Mouse (Mus musculus) yolk sac, embryonic 10.5 days (tissue): ENCODE results near the gene Slc17a3.

Experiments used
- DNase-seq: peaks from one replicate; pipeline ENCODE4 v3.0.0-alpha.2; 2017; ENCODE audit warnings: low spot score

The Slc17a3 gene

DNA sequence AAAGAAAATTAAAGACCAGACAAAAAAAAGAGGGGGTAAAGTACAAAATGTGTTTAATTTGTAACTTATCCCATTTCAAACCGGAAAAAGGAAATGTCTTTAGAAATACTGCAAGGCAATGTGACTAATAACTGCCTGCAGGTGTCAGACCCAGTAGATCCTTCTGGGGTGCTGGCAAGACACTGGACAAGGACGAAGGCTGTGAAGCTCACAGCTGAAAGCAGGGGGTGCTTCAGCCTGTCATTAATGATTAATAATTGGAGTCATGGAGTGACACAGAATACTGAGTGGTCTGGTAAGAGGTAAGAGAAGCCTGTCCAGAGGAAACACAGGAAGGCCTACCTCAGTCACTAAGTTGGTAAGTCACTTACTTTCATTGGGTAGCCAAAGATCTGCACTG lies at the start of gene Slc17a3:
Gene Slc17a3, plus strand, starts transcription at position 127 of the 400 bp plus-strand sequence.
- no peak for DNase-seq

DNA sequence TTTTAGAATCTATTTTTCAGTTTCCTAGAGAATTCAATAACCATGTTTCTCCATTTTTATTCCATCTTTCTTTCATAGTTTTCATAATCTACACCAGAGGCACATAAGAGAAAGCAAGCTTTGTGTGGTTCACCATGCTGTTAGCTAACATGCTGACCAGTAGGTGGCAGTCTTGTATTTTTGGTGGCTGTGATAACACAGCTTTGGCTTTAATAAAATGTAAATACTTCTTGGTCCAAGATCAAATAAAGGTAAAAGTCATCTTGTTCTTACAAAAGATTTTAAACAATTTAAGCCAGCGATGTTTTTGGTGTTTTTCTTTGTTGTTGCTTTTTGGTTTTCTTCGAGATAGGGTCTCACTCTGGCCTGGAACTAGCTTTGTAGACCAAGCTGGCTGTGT lies 46.7 kb upstream of the Slc17a3 start:
- DNase-seq = peak; percentile 32

- no peak for DNase-seq
These were observed 39.8 kb upstream of the Slc17a3 start for GRCm38 (mm10) chr13:23799405-23799804.

DNA sequence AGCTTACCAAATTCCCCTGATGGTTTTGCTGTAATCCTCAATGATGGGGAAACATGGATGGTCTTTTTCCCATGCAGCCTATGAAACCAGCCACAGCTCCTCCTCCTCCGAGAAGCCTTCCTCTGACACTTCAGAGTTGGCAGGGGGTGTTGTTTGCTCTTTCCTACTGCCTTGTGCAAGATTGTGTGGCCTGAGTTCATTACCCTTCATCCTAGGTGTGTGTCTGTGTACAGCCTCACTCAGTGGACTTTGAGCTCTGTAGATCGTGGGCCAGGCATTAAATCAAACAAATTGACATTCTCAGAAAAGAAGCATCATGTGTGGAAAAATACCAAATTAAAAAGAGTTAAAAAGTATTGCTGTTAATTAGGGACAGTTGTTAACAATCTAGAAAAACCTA lies 34.7 kb upstream of the Slc17a3 start:
- peak; percentile 37 for DNase-seq

DNA sequence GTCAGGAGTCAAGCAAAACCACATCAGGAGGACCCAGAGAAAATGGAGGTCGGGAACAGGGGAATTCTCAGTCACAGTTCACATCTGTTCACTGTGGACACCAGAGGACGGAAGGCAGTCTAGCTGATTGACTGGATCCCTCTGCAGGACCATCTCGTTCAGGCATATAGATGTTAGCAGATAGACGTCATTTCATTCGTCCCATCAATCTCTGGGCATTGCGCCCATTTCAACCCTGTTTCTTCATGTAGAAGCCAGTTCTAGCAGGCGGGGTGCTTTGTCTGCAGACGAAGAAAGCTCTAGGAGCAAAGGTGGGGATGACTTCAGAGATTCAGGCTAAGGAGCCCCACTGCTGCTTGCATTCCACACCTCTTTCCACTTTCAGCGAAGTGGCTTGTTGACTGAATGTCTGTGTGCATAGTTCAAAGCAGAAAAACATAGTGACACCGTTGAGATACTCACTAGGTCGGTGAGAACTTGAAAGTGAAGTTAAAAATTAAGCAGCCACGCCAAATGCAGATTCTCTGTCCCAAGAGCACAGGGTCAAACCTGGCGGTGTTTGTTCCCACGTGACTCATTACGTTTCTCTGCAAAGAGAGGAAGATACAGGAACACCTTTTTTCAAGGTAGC lies 32.7 kb upstream of the Slc17a3 start, which contains the start of gene Slc17a2:
Gene Slc17a2, plus strand, starts transcription at position 572 of the 631 bp plus-strand sequence.
- peak; percentile 73 for DNase-seq

- DNase-seq = no peak
These were observed 23.1 kb upstream of the Slc17a3 start for GRCm38 (mm10) chr13:23816148-23816547.

GRCm38 (mm10) chr13:23820179-23820940 lies 18.9 kb upstream of the Slc17a3 start:
- DNase-seq = no peak

DNA sequence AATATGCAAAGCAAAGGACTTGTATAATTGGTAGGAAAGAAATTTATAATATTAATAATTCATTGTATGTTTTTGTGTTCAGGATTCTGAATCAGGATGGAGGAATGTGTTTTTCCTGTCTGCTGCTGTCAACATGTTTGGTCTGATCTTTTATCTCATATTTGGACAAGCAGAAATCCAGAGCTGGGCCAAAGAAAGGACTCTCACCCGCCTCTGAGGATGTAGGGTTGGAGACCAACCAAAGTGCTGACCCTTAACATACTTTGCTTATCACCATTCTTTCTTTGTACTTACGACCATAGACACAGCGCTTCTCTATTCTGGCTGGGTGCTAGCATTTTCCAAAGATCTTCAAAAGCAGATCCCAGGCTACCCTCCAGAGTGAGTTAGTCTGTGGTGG lies 17.0 kb upstream of the Slc17a3 start:
- no peak for DNase-seq

- DNase-seq = no peak
These were observed 12.6 kb upstream of the Slc17a3 start for GRCm38 (mm10) chr13:23826606-23827005.

GRCm38 (mm10) chr13:23833053-23833452 lies 6.2 kb upstream of the Slc17a3 start:
- peak; percentile 10 for DNase-seq

- DNase-seq = no peak
These were observed 4.4 kb upstream of the Slc17a3 start for GRCm38 (mm10) chr13:23834836-23835235.

- DNase-seq = no peak
These were observed 2.6 kb upstream of the Slc17a3 start for GRCm38 (mm10) chr13:23836630-23837029.

- no peak for DNase-seq
These were observed 6.6 kb downstream of the Slc17a3 start for GRCm38 (mm10) chr13:23845851-23846250.

DNA sequence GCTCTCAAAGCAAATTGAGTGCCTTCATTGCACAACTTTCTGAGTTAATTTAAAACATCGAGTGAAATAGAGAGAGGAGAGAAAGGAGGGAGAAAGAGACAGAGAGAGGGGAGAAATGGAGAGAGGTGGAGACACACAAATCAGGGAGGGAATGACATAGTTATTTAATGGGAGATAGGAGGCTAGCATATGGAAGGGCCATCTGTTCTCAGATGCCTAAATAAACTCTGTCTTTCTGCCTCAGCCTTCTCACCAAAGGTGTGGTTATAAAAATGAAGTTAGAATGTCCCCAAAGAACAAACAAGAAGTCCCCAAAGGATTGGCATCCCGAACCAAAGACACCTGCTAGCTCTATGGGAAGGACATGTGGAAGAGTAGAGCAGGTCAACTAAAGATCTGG lies 10.1 kb downstream of the Slc17a3 start:
- no peak for DNase-seq

DNA sequence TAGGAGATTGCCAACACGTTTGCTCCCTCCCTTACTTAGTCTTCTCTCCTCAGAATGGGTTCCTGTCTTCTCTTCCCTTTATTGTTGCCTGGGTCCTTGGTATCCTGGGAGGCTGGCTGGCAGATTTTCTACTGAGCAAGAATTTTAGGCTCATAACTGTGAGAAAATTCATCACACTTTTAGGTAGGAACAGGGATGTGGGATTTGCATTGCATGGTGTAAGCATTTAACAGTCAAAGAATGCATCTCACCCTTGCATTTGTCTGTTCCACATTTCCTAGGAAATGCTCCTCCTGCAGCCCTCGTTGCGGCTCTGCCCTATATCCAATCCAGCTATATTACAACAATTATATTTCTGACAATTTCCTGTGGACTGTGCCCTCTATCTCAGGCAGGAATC lies 17.2 kb downstream of the Slc17a3 start:
- no peak for DNase-seq

DNA sequence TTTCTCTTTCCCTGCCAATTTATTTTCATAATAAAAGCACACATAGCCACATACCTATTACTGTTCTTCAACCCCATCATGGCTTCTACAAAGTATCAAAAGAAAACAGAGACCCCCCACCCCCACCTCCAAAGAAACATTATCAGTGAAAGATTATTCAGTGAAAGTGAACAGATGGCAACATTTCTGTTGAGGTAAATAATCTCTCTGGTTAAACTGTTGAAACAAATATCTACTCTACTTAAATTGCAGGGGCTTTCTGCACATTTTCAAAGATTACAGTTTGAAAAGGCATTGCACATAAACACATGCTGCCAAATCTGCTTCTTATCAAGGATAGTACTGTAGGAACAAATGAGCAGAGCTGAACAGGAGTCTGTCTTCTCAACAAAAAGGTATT lies 22.6 kb downstream of the Slc17a3 start:
- DNase-seq = no peak

DNA sequence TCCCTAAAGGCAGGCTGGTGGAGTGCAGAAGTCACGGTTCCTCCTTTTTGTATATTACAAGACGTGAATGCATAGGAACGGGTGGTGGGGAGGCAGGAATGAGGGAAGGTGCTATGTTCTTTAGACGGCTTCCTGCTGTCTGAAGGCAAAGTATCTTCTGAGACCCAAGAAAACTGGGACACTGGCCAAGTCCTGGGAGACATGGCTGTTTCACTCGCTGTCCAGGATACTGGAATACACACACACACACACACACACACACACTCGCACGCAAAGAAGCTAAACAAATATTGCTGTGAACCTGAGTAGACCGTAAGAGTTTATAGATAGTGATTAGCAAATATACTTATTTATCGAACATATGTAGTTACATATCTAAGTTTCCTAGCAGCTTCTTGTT lies 25.5 kb downstream of the Slc17a3 start:
- DNase-seq = no peak

DNA sequence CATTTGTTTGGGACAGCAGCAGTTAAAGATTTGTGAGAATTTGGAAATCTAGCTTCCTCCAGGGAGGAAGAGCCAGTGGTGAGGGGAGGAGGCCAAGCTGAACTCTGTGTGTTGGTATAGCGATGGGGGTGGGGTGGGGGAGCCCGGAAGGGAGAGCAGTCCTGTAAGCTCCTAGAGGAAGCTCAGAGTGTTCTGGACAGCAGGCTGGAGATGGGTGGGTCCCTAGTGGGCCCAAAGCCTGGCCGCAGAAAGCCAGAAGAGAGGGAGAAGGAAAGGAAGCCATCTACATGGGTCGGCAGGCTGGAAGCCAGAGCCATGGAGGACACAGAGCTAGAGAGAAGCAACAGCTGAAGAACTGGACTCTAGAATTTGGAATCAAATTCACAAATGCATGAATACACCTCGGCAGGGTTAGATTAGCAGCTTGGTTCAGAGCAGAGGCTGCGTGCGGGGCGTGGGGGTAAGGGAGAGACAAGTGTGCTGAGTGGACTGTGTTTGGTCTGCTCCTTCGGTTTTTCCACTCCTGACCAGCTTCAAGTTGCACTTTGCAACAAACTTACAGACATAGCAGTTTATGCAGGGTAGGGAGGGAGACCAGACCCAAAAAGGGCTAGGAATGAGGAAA lies 27.0 kb downstream of the Slc17a3 start:
- DNase-seq = peak; percentile 40

- DNase-seq = no peak
These were observed 27.8 kb downstream of the Slc17a3 start for GRCm38 (mm10) chr13:23867000-23867399.

DNA sequence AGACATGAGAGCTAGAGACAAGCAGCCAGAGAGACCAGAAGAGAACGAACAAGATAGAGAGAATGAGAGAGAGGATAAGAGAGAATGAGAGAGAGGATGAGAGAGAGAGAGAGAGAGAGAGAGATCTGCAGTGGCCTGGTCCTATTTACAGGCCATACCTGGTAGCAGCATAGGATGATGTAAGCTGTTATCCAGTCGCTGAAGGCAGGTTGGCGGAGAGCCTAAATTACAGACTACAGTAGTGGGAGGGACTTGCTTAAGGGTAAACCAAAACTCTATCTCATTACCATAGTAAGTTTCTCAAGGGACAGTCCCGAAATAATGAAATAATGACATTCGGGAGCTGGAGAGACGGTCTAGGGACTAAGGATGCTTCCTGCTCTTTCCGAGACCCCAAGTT lies 28.2 kb downstream of the Slc17a3 start, which contains the start of gene Slc17a1:
Gene Slc17a1, plus strand, starts transcription at position 346 of the 400 bp plus-strand sequence.
- no peak for DNase-seq

DNA sequence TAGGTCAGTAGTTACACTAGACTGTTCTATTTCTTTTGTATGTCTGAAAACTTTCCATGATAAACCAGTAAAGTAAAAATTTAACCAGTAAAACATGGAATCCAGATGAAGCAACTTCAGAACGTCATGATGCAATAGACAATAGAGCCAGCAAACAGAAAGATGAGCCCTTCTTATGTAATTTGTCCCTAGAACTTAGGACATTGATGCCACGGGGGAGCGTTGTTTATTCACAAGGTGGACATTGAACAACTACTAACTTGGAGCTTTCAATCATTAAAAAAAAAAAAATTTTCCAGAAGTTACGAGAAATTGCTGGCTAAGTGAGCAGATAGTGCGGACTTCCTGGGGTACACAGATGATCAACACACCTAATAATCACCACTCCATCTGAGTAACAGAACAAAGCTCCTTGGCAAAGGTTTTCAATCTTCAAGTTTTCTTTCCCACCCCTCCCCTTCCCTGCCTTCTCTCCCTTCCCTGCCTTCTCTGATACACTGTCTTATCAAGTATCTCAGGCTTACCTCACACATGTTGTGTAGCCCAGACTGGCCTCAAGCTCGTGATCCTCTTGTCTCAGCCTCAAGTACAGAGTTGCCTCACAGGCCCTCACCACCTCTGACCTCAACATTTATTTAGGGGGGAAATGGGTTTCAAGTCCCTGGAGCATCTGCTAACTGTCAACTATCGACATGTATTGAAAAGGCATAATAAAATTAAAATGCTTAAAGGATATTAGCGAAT lies 29.7 kb downstream of the Slc17a3 start:
- peak; percentile 14 for DNase-seq

DNA sequence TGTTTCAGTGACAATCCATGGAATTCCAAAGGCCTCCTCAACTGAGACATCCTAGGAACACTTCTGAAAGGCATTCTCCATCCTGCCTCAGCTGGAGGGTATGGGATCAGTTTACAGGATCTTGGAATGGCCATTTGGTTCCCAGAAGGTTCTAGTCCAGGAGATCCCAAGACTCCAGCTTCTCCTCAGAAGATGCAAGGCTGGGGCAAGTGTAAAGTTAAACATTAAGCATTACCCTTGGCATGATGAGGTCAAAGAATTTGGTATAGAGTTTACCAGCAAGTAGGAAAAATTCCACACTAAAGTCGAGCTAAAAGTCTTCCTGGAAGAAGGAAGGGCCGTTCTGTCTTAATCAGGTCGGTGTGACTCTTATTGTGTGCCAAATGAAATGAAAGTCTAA lies 30.8 kb downstream of the Slc17a3 start:
- DNase-seq = no peak
